Mouse (Mus musculus) cerebellum, adult 9-10 months (tissue): ENCODE results near the gene Vkorc1.

ENCODE experiments used
- DNase-seq: peaks from one replicate; pipeline ENCODE4 v3.0.0; 2022

The Vkorc1 gene

DNA sequence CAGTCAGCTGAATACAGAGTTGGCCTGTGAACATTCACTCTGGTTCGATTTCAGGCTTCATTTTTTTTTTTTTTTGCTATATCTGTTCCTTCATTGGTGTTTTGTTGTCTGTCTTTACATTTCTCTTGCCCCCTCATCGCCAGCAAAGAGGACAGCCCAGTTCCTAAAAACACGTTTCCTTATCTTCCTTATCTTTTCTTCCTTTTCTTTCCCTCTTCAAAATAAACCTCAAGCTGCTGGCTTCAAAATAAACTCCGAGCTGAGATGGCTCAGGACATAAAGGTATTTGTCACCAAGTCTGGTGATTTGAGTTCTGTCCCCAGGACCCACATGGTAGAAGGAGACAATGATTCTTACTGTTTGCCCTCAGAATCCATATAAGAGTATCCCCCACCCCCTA is 17.5 kb upstream of the Vkorc1 start:
- no peak for DNase-seq

DNA sequence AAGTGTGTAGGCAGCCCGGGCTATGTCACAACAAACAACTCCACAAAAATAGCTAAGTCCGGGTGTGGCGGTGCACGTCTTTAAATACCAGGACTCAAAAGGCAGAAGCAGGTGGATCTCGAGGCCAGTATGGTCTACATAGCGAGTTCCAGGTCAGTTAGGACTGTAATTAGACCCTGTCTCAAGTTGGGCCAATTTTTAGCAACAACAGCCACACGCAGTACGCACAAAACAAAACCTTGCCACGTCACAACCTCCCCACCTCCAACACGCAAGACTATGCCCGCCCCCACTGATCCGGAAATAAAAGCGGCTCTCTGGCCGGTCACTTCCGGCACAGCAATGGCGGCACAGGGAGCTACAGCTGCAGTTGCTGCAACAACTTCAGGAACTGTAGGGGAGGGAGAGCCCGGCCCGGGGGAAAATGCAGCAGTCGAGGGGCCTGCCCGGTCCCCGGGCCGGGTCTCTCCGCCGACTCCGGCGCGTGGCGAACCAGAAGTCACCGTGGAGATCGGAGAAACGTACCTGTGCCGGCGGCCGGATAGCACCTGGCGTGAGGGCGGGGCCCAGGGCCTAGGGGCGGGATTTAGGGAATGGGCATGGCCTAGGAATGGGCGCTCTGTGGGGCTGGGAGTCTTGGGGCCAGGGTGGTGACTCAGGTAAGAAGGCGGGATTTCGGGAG is 16.9 kb upstream of the Vkorc1 start, which contains the start of gene Kat8:
Gene Kat8 (plus strand): TSS at position 327 of the 682 bp plus-strand sequence.
- DNase-seq: peak; percentile 88

DNA sequence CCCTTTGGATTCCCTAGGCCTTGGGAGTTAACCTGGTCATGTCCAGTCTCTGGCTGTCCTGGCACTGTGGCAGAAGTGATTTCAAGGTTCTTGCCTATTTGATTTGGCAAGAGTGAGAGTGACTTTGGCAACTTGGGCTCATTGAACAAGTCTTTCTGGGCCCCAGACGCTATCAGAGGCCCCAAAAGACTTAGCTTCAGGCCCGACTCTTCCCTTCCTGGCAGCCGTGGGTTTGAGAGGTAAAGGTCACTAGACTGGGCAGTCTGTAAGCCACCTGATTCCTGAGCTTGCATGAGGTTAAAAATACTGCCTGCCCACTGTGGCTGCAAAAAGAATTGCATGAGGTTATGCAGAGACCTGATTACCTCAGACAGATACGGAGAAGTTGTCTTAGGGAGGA is 13.2 kb upstream of the Vkorc1 start:
- DNase-seq: no peak

DNA sequence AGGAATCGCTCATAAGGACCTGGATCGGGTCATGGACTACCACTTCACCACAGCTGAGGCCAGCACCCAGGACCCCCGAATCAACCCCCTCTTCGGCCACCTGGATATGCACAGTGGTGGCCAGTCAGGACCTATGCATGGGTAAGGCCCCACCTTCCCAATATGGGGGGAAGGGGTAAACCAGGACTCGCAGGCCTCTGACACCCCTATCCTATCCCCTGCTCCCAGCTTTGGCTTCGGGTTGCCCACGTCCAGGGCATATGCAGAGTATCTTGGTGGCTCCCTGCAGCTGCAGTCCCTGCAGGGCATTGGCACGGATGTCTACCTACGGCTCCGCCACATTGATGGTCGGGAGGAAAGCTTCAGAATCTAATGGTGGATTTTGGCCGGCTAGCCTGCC is 12.5 kb upstream of the Vkorc1 start:
- no peak for DNase-seq

DNA sequence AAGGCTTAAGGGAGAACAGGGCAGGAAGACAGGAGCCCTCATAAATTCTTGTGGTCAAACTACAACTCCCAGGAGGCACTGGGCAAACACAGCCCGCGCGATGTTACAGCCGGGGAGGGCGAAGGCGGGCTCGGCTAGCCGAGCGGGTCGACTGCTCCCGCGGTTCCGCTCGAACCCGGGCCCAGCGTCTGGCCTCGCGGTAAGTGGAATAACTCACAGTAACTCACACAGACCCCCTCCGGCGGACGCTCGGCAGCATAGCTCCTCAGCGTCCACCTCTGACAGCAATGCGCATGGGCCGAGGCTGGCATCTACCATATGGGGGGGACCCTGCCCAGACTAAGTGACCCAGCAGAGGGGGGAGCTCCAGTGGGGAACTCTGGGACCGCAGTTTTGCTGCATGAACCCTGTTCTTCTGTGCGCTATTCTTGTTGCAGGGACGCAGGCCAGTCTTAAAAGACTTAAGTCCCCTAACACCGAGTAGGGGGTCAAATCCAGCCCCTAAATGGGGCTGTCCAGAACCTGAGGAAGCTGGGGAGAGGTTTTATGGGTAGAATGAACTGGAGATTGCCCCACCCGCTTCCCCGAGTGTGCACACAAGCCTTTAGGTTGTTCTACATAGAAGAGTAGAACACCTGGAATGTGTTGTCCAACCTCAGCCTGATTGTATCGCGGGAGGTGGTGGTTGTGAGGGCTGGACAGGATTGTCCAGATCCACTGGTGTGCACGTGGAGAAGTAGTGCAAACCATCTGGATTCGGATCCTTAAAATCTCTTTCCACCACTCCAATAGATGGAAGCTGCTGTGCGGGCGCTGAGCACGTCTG is 8.8 kb upstream of the Vkorc1 start, which contains the start of gene Bckdk:
Gene Bckdk (plus strand): TSS at position 112 of the 826 bp plus-strand sequence.
- DNase-seq: peak; percentile 80

DNA sequence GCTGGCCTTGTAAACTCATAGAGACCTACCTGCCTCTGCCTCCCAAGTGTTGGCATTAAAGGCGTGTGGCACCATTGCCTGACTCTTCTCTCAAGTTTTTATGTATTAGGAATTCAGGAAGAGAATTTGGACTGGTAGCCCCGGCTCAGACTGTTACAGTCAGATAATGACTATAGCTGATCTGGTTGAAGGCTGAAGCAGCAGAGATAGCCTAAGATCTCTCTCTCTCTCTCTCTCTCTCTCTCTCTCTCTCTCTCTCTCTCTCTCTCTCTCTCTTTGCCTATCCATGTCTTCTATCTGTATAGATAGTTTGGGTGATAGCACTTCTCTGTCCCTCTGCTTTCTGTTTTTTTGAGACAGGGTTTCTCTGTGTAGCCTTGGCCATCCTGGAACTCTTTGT is 6.4 kb upstream of the Vkorc1 start:
- DNase-seq: no peak

DNA sequence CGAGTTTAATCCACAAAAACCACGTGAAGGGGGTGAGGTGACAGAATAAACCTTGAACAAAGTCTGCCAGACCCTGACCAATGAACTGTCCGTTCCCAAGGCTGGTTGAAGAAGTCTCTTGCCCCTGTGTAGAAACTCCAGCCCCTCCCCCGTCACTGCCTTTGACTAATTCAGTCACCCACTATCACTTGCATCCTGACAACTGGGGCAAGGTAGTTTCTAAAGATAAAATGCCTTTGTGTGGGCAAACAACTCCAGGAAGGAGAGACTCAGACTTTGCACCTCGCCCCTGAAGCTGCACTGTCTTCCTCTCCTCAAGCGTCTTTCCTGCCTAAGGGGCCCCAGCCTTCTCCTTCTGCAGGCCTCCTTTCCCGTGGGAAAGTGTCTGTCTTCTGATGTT is 4.6 kb upstream of the Vkorc1 start:
- DNase-seq: no peak

DNA sequence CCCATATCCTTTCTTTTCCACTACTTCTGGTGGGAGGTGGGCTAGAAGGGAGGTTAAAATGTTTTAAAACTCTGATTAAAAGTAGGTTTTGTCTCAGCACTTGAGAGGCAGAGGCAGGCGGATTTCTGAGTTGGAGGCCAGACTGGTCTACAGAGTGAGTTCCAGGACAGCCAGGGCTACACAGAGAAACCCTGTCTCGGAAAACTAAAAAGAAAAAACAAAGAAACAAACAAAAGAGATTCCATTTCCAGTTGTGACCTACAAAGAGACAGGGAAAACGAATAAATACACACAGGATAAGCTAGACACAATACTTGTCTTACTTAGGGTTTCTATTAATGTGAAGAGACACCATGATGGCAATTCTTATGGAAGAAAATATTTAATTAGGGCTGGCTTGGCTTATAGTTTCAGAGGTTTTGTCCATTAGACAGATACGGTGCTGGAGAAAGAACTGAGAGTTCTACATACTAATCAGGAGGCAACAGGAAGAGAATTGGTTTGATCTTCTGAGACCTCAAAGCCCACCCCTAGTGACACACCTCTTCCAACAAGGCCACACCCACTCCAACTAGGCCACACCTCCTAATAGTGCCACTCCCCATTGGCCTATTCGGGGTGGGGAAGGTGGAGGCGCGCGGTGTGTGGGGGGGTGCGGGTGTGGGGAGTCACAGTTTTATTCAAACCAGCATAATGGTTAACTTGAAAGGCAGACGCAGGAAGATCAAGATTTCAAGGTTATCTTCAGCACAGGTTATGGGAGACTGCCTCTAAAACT is 3.0 kb upstream of the Vkorc1 start:
- no peak for DNase-seq

DNA sequence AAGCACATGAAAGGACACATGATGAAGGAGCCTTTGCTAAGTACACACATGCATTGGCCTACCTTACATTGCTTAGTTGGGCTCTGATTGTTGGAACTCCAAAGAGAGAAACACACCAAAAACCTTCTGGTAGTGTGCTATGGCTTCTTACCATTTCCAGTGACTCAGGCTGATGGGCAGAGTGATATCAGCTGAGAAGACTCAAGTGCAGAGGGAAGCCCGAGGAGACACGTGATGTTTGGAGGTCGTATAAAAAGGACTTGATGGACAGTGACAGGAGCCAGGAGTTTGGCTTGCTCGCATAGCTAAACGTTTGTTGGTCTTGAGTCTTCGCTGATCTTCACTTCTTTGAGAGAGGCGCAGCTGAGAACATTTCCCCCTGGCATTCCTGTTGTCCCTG is 2.1 kb upstream of the Vkorc1 start:
- no peak for DNase-seq

DNA sequence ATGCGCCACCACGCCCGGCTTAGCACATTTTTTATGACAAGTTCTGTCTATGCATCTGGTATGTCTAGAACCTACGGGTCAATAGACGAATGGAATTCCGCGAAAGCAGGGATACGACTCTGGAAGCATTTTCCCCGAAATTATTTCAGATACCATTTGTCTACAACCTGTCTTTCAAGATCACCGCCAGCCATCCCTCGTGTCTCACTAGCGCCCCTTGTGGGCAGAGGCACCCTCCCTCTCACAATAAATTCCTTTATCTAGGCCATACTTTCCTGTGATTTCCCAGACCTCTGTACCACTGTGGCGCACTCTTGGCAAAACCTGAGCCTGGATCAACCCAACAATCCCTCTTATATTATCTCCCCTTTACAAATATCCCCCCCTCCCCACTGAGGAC is 967 bp upstream of the Vkorc1 start:
- peak; percentile 85 for DNase-seq

DNA sequence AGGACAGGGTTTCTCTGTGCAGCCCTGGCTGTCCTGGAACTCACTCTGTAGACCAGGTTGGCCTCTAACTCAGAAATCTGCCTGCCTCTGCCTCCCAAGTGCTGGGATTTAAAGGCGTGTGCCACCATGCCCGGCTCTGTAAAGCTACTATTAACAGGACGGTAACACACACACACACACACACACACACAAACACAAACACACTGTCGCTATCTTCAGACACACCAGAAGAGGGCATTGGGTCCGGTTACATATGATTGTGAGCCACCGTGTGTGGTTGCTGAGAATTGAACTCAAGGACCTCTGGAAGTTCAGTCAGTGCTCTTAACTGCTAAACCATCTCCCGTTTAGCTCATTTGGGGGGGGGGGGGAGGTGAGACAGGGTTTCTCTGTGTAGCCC is 474 bp upstream of the Vkorc1 start:
- DNase-seq: peak; percentile 53

DNA sequence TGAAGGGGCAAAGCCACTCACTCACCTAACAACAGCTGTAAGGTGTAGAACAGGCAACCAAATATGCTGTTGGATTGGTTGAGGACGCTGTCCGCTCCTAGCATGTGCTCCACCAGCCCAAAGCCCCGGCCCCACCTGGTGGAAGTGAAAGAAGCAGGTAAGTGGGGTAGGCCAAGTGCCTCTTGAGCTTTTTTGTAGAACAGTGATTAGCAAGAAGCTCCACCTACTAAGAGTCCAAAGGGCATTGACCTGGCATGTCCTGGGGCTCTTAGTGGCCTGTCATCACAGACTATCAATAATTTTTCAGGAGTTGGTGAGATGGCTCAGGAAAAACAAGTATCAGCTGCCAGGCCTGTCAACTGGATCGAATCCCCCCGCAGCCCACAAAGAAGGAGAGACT is 937 bp downstream of the Vkorc1 start:
- peak; percentile 54 for DNase-seq

DNA sequence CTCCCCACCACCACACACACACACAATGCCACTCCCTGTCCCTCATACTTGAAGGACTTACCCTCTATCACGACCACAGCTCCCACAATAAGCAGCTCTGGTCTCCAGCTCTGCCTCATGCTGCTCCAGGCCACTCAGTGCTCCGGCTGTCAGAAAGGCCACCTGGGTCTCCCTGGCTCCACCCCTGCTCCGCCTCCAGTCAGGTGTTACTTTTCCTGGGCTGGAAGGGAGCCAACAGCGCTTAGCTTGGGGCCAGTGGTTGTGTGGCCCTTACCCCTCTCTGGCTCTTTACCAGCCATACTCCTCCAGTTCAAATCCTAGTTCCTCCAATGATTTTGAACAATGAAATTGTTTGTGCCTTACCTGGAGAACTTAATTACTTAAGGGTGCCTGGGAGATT is 4.6 kb downstream of the Vkorc1 start, which contains the start of gene Prss53:
Gene Prss53 (minus strand): TSS at position 173 of the 400 bp plus-strand sequence.
- no peak for DNase-seq

DNA sequence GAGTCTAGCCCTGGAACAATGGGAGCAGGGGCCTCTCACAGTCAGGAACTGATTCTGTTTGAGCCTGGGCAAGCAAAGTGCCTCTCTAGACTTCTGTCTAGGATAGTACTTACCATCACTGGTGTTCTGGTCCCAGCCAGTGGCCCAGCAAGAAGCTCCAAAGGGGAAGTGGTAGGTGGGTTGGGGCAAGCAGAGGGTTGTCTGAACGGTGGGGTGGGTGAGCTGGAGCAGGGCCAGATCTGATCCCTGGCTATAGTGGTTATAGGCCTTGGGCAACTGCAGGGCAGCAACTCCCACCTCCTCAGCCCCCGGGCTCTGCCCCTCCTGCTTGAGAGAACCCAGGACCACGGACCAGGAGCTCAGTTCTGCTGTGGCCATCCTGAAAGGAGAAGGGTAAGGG is 6.6 kb downstream of the Vkorc1 start:
- no peak for DNase-seq

DNA sequence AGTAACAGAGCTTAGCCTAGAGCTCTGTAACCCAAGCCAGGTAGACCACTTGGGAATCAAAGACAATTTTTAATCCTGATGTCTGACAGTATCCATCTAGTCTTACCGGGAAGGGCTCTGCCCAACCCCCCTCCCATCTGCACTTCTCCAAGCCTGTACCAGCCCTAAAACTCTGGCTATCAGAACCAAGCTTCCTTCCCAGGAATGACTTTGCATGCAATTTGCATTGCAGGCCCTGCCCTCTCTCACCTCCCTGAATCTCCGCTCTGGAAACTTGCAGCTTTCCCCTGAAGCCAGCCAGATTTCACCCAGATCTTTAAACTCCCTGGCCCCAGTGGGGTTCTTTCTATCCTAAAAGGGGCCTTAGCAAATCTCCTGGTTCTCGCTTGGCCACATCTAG is 7.6 kb downstream of the Vkorc1 start:
- DNase-seq: no peak

DNA sequence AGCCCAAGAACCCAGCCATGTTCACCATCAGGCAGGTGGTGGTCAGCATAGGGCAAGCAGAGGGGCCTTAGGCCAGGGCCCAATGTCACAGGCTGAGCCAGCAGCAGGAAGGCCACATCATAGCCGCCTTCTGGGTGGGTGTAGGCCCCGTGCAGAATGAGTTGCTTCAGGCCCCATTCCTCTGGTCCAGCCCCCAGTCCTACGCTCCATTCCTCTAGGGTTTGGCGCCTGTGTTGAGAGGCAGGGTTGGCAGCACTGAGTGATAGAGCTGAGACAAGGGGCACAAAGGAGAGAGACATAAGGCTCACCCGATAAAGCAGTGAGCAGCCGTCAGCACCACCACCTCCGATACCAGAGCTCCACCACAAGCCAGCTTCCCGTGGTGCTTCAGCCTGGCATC is 8.2 kb downstream of the Vkorc1 start:
- no peak for DNase-seq

DNA sequence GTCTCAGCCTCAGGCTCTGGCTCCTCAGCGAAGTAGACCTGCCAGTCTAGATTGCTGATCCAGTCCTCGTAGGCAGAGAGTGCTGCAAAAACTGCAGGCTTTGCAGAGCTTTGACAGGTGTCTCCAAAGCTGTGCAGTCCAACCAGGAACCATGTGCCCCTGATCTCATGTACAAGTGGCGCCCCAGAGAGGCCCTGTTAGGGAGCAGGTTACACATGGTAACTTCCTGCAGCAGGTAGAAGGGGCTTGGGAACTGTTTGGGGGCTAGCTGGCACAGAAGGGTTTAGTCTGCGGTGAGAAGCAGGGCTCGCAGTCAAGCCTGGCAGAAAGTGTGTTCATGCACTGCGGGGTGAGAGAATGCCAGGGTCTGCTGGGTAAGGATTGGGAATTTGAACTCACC is 8.9 kb downstream of the Vkorc1 start:
- DNase-seq: no peak

DNA sequence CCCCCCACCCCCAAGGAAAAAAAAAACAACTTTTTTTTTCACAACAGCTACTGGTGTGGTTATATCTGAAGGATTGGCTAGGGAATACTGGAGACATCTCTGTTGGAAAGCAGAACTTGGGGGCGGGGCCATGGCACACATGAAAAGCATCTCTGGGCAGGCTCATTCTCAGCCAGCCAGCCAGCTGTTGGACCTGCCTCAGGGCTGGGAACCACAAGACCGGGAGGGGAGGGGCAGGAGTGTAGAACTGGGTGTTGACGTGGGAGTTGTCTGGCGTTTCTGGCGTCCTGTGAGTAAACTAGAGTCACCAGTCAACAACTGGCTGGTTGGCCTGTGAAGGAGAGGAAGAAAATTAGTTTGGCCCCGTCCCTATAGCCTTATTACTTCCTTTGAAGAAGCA is 9.5 kb downstream of the Vkorc1 start:
- DNase-seq: no peak

DNA sequence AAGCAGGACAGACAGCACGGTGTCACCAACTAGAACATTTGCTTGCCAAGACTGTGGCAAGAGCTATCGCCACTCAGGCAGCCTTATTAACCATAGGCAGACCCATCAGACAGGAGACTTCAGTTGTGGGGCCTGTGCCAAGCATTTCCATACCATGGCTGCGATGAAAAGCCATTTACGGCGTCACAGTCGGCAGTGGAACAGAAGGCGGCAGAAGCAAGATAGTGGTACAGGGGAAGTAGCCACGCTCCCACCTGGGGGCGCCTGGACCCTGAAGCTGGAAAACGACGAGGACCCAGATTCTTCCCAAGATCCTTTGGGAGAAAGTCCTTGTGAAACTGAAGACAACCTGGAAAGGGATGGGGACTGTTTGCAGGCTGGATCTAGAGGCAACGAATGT is 15.0 kb downstream of the Vkorc1 start:
- no peak for DNase-seq

DNA sequence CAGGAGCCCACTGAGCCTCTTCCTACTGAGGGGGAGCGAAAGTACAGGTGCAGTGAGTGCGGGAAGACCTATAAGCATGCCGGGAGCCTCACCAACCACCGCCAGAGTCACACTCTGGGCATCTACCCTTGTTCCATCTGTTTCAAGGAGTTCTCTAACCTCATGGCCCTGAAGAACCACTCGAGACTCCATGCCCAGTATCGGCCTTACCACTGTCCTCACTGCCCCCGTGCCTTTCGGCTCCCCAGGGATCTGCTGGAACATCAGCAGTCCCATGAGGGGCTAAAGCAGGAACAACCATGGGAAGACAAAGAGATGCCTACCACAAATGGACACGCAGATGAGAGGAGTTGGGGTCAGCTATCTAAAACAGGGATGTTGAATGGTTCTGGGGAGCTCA is 16.1 kb downstream of the Vkorc1 start:
- DNase-seq: no peak

DNA sequence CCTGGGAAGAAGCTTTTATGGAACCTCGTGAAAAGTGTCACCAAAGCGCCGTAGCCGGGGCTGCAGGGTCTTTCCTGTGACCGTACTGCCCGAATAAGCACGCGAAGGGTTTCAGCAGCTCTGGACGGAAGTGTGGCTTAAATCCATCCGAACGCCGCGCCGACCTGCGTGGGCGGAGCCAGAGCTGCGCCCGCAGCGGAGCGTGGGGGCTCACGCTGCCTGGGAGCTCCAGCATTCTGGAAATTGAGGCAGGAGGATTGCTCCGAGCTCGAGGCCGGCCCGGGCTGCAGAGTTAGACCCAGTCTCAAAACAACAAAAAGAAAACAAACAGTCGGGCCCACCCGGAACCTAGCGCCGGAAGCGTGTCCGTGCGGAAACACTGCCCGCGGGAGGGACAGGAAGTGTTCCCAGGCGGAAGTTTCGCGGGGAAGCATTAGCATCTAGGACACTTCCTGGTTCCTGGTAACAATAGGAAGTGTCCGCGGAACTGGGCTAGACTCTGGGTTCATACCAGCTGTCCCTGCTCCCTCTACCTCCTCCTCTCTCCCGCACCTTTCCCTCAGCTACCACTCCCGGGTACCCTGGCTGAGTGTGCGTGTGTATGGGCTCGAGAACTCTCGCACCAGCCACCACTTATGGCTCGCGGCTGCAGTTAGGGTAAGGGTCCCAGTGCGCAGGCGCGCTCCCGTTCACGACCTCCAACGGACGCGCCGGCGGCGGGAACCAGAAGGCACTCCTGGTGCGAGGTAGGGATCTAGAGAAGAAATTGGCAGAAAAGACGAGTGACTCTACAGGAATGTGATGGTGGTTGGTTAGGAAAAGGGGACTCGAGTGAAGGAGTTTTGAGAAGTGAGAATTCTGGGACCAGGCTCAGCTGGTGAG is 18.7 kb downstream of the Vkorc1 start, which contains the start of gene Zfp668:
Gene Zfp668 (minus strand): TSS at position 362 of the 882 bp plus-strand sequence.
- peak; percentile 91 for DNase-seq

DNA sequence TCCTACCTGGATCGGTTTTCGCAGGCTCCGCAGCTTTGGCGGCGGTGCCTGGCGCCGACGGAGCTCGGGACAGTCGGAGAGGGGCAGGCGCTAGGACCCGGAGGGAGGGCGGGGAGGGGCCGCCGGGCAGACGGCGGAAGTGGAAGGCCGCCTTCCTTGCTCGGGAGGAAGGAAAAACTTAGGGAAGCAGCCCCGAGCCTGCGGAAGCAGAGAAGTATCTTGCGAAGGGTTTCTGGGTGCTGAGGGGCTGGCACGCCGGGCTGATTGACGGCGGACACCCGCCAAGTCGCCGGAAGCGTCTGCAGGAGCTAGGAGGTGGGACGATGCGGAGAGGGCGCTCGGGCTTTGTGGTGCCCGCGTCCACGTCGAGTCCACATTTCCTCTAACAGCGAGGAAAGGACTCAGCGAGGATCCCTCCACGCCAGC is 19.4 kb downstream of the Vkorc1 start, which contains the start of gene Zfp646:
Gene Zfp646 (plus strand): TSS at position 181 of the 426 bp plus-strand sequence.
- no peak for DNase-seq
